Mouse (Mus musculus) G1E (cell line): Measurements from ENCODE around the gene S100a6. TPM values are rescaled to one million over a fixed set of nuclear protein-coding genes. Genes with fewer than 3 reads are reported as not detected.

Experiments
- ATAC-seq: 2 replicates; pipeline ENCODE4 v1.8.0; 2016; ENCODE audit warnings: mild to moderate bottlenecking; ENCODE audit not compliant: insufficient number of reproducible peaks, poor library complexity, low FRiP score, severe bottlenecking; ENCODE audit errors: extremely low read depth
- DNase-seq: peaks from one replicate; pipeline ENCODE4 v3.0.0; 2012; ENCODE audit warnings: low spot score
- H3K27me3 ChIP-seq: 2 replicates; pipeline ENCODE4 v1.6.1; 2012; ENCODE audit warnings: mild to moderate bottlenecking, low read length, inconsistent platforms; ENCODE audit not compliant: insufficient read depth
- H3K36me3 ChIP-seq: replicated peaks from 2 replicates; pipeline ENCODE3; 2012; ENCODE audit warnings: mild to moderate bottlenecking, inconsistent platforms
- H3K4me1 ChIP-seq: 2 replicates; pipeline ENCODE4 v1.6.1; 2012; ENCODE audit warnings: low read depth, low read length, inconsistent platforms, mixed read lengths; ENCODE audit not compliant: insufficient read depth
- H3K4me3 ChIP-seq: 2 replicates; pipeline ENCODE4 v1.5.1; 2012; ENCODE audit warnings: low read depth, mild to moderate bottlenecking, inconsistent platforms, low read length, moderate library complexity, mixed read lengths
- H3K9me3 ChIP-seq: replicated peaks from 2 replicates; pipeline ENCODE4 v1.6.1; 2012; ENCODE audit warnings: inconsistent platforms
- CTCF ChIP-seq: IDR thresholded peaks from 2 replicates; pipeline ENCODE4 v1.5.1; 2012; ENCODE audit warnings: low read depth, low read length, inconsistent platforms, mixed read lengths
- GATA1 ChIP-seq: IDR thresholded peaks from 2 replicates; pipeline ENCODE4 v1.6.1; 2012; ENCODE audit warnings: borderline replicate concordance, low read length, inconsistent platforms, mixed read lengths
- GATA2 ChIP-seq: IDR thresholded peaks from 2 replicates; pipeline ENCODE4 v1.6.1; 2012; ENCODE audit warnings: low read depth, low read length, inconsistent platforms, borderline replicate concordance
- POLR2AphosphoS5 ChIP-seq: IDR thresholded peaks from 2 replicates; pipeline ENCODE4 v1.6.1; 2012; ENCODE audit warnings: low read depth, low read length, inconsistent platforms; ENCODE audit not compliant: insufficient replicate concordance
- TAL1 ChIP-seq: conservative IDR thresholded peaks from 2 replicates; pipeline ENCODE4 v1.6.1; 2012; ENCODE audit warnings: low read depth, low read length, inconsistent platforms, mixed read lengths
- polyA plus RNA-seq: library from polyadenylated mRNA; stranded (reverse); fragments of >175 nt; gene quantifications from 2 replicates; pipeline ENCODE4 v1.2.3, GENCODE M21; 2012
- total RNA-seq, 2 experiments: library from RNA; stranded (forward) in 1 of 2; stranded (reverse) in 1 of 2; fragments of 200-1000 nt in 1 of 2; fragments of >200 nt in 1 of 2; fragmentation: Nextera tagmentation in 1 of 2; gene quantifications; 2 replicates each; pipeline ENCODE4 v1.2.3; 2014 to 2017

S100a6 gene
- total and polyA plus RNA-seq, 3 experiments: not detected

DNA sequence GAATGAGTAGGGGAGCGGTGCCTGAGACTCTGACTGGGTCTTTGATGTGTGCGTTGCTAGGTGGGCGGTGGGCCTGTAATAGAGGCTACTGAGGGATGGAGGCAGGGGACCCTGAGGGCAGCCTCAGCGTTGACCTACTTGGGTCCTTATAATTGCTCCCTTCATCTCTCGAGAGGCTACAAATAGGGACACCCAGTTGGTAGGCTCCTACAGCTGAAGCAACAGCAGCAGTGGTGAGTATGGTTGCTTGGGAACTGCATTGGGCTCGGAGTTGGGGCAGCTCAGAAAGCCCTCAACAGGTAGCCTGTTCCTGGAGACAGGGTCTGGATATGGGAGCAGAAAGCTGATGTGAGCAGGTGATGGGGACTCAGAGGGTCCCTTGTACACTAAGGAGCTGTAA lies 12.6 kb upstream of the S100a6 start:
- no peaks in the 10 kb centered on the region for H3K9me3 ChIP-seq

DNA sequence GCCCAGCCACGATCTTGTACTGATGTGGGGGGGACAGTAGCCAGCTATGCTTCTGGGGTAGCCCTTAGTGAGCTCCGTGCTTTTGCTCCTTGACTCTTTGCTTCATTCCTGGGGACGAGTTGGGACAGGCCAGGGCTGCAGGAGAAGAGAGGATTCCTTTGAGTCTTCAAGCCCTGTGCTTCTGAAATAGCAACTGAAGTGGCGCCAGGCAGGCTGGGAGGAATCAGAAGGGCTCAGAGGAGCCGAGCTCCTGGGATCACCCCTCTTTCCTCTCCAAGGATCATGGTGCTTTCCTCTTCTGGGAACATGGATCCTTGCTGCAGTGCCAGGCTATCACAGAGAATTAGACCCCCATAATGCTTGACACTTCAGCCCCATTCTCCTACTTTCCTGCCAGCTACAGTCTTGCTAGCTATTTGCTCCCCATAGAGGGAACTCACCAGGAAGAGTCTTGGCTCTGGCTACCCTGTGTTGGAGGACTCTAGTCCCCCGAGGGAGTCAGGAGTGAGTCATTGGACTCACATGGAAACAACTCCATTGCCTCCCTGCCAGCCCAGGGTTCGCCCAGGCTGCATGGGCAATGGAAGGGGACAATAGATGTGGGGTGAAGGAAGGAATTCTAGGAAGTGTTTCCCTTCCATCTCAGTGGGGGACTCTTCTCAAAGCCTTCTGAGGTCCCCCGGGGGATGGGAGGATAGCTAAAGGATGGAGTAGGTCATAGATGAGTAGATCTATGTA lies 12.1 kb upstream of the S100a6 start:
- H3K4me3 ChIP-seq: no peak overlapping the region
- no peaks in the 10 kb centered on the region for H3K36me3 ChIP-seq
- TF ChIP-seq POLR2AphosphoS5 (no peak), TAL1 (no peak), GATA2 (no peak), GATA1 (no peak), CTCF (no peak)
- no peaks in the 10 kb centered on the region for H3K4me1 ChIP-seq
- H3K27me3 ChIP-seq: peaks cover 3% of the 10 kb centered on the region; the same call in 1 of the 2 replicates
- DNase-seq (no peak), ATAC-seq (no peak)
- H3K9me3 ChIP-seq: no peaks in the 10 kb centered on the region

More for the DNA sequence above, 12.6 kb upstream of the S100a6 start:
- DNase-seq: no peak
- ATAC-seq: no peak
- Histone ChIP-seq H3K4me3 (no peak overlapping the region), H3K4me1 (no peaks in the 10 kb centered on the region), H3K27me3 (peaks cover 3% of the 10 kb centered on the region; the same call in 1 of the 2 replicates), H3K36me3 (no peaks in the 10 kb centered on the region)
- TF ChIP-seq TAL1 (no peak), CTCF (no peak), GATA1 (no peak), GATA2 (no peak)

DNA sequence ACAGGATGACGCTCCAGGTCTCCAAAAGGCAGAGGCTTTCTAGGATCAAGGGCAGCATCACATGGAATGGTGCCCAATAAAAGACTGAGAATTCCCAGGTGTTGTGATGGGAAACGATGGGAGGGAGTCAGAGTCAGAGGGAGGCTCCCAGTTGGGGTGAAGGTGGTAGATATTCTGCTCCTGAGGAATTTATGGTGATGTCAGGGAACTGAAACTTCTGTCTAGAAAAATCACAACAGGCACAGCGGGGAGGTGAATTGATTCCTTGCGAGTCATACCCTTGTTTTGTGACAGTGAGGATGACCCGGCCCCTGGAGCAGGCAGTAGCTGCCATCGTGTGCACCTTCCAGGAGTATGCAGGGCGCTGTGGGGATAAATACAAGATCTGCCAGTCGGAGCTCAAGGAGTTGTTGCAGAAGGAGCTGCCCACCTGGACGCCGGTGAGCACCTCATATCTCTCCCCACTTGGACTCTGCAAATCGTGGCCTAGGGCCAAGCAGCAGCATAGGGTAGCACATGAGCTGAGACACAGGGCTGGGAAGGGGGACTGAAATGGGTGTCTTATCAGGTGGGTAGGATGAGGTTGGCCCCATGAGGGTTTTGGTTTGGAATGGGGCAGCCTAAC lies 11.1 kb upstream of the S100a6 start, which contains the start of gene Gm42674:
Gene Gm42674 (plus strand): TSS at position 419 of the 625 bp plus-strand sequence.
- Histone ChIP-seq H3K27me3 (peaks cover 3% of the 10 kb centered on the region; the same call in 1 of the 2 replicates), H3K4me1 (no peaks in the 10 kb centered on the region), H3K36me3 (no peaks in the 10 kb centered on the region), H3K4me3 (no peak within 1 kb of the TSS), H3K9me3 (no peaks in the 10 kb centered on the region)
- no peak for ATAC-seq
- no peak for DNase-seq
- TF ChIP-seq GATA1 (no peak), POLR2AphosphoS5 (no peak), TAL1 (no peak), GATA2 (no peak), CTCF (no peak)

DNA sequence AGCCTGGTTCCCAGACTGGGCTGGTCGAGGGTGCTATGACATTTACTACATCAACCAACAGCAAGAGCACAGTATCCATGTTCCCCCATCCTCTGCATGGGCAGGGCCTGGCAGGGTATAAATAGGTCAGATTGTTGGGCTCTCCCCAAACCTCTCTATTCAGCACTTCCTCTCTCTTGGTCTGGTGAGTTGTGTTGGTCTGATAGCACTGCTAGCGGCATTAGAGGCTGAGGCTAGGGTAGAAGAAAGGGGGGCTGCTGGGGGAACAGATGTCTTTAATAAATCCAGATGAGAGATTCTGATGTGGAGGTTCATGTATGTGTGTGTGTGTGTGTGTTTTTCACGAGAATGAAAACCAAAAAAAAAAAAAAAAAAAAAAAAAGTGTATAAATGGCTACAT lies 9.1 kb upstream of the S100a6 start, which contains the start of gene S100a4:
Gene S100a4 (plus strand): TSS at position 149 of the 400 bp plus-strand sequence.
- no peaks in the 10 kb centered on the region for H3K4me1 ChIP-seq
- no peaks in the 10 kb centered on the region for H3K36me3 ChIP-seq
- no peak within 1 kb of the TSS for H3K4me3 ChIP-seq
- TF ChIP-seq GATA1: no peak
- TF ChIP-seq POLR2AphosphoS5: no peak
- TF ChIP-seq GATA2: no peak
- TF ChIP-seq CTCF: no peak
- no peaks in the 10 kb centered on the region for H3K9me3 ChIP-seq
- DNase-seq: no peak
- peaks cover 8% of the 10 kb centered on the region for H3K27me3 ChIP-seq
- no peak for ATAC-seq

DNA sequence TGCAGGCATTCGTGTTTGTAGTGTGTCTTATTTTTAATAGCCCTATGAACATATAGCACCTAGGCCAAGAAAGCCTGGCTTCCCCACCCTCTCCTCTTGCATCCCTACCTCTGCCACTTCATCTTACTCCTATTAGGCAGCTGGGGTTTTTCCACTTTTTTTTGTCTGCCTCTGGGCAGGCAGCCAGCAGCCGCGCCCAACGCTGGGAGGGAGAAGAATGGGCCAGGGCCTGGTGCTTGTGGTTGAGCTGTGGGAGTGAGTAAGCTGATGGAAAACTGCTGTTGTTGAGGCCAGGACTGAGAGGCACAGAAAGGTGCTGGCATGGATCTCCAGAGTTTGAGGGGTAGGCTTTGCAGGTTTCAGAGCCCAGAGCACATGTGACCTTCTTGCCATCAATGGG lies 8.3 kb upstream of the S100a6 start:
- H3K4me3 ChIP-seq: no peak overlapping the region
- H3K36me3 ChIP-seq: no peaks in the 10 kb centered on the region
- H3K9me3 ChIP-seq: no peaks in the 10 kb centered on the region
- ATAC-seq: no peak
- H3K4me1 ChIP-seq: no peaks in the 10 kb centered on the region
- TF ChIP-seq TAL1 (no peak), CTCF (no peak), GATA2 (no peak), POLR2AphosphoS5 (no peak), GATA1 (no peak)
- peaks cover 9% of the 10 kb centered on the region for H3K27me3 ChIP-seq
- no peak for DNase-seq

DNA sequence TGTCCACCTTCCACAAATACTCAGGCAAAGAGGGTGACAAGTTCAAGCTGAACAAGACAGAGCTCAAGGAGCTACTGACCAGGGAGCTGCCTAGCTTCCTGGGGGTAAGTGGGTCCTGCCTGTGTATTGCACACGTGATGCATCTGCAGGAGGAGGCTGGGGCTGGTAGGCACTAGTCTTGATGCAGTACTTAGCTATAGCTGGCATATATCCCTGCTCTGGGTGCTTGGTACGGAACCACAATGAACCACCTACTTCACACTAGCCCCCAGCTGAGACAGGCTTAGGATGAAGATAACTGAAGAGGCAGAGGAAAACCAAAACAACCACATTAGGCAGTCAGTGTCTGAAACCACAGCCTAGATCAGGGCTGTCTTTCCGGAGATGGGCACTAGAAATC lies 7.6 kb upstream of the S100a6 start:
- ATAC-seq (no peak), DNase-seq (no peak)
- Histone ChIP-seq H3K27me3 (peaks cover 9% of the 10 kb centered on the region), H3K36me3 (no peaks in the 10 kb centered on the region), H3K9me3 (no peaks in the 10 kb centered on the region), H3K4me3 (no peak overlapping the region), H3K4me1 (no peaks in the 10 kb centered on the region)
- no peak for TF ChIP-seq POLR2AphosphoS5
- TF ChIP-seq CTCF: no peak
- TF ChIP-seq GATA1: no peak
- no peak for TF ChIP-seq GATA2
